Mouse (Mus musculus): ENCODE results near the gene 5330417C22Rik.

The 5330417C22Rik gene

GRCm38 (mm10) chr3:108413634-108414360 lies 122.5 kb downstream of the 5330417C22Rik start:
- TF ChIP-seq GATA4 (IDR thresholded peaks at IDR 0.05; ENCODE audit: insufficient replicate concordance, low read length): no peak

GRCm38 (mm10) chr3:108411754-108412121 lies 124.6 kb downstream of the 5330417C22Rik start:
- no peak for TF ChIP-seq GATA4 (IDR thresholded peaks at IDR 0.05; ENCODE audit: insufficient replicate concordance, low read length)

GRCm38 (mm10) chr3:108411026-108411753 lies 125.1 kb downstream of the 5330417C22Rik start:
- no peak for TF ChIP-seq GATA4 (IDR thresholded peaks at IDR 0.05; ENCODE audit: insufficient replicate concordance, low read length)

- no peak for TF ChIP-seq GATA4 (IDR thresholded peaks at IDR 0.05; ENCODE audit: insufficient replicate concordance, low read length)
These were observed 126.0 kb downstream of the 5330417C22Rik start for GRCm38 (mm10) chr3:108410359-108410714.

- TF ChIP-seq GATA4 (IDR thresholded peaks at IDR 0.05; ENCODE audit: insufficient replicate concordance, low read length): no peak
These were observed 126.5 kb downstream of the 5330417C22Rik start for GRCm38 (mm10) chr3:108409656-108410358.

- TF ChIP-seq GATA4 (IDR thresholded peaks at IDR 0.05; ENCODE audit: insufficient replicate concordance, low read length): no peak
These were observed 127.8 kb downstream of the 5330417C22Rik start for GRCm38 (mm10) chr3:108408517-108409008.

GRCm38 (mm10) chr3:108406306-108406885 lies 129.9 kb downstream of the 5330417C22Rik start:
- TF ChIP-seq GATA4 (IDR thresholded peaks at IDR 0.05; ENCODE audit: insufficient replicate concordance, low read length): no peak
